Mouse (Mus musculus) layer of hippocampus, adult 9-11 months (tissue): ENCODE data around the gene Apobec3.
"Not testable (repeated sequence)": the region's sequence is repeated elsewhere in the genome, so short reads cannot be mapped to it uniquely, and the experiment has no call there.

Experiments used
- DNase-seq: peaks from one replicate; pipeline ENCODE4 v3.0.0; 2022

Gene Apobec3

GRCm38 (mm10) chr15:79928316-79928715 is 36.9 kb downstream of the Apobec3 start:
- no peak for DNase-seq

- DNase-seq, result no peak
Measured at GRCm38 (mm10) chr15:79928736-79929135, 37.3 kb downstream of the Apobec3 start.

- DNase-seq, result no peak
Measured at GRCm38 (mm10) chr15:79929734-79930133, 38.3 kb downstream of the Apobec3 start.

- DNase-seq, result no peak
Measured at GRCm38 (mm10) chr15:79931496-79932141, 40.2 kb downstream of the Apobec3 start.

- peak; percentile 90 for DNase-seq
Measured at GRCm38 (mm10) chr15:79932323-79932987, 41.0 kb downstream of the Apobec3 start.

GRCm38 (mm10) chr15:79933052-79933669 is 41.7 kb downstream of the Apobec3 start:
- DNase-seq, result no peak

- DNase-seq, result no peak
Measured at GRCm38 (mm10) chr15:79933670-79934514, 42.4 kb downstream of the Apobec3 start.

GRCm38 (mm10) chr15:79934776-79935175 is 43.3 kb downstream of the Apobec3 start:
- DNase-seq, result no peak

- no peak for DNase-seq
Measured at GRCm38 (mm10) chr15:79935654-79936373, 44.4 kb downstream of the Apobec3 start.

GRCm38 (mm10) chr15:79936374-79936751 is 44.9 kb downstream of the Apobec3 start:
- DNase-seq, result no peak

- no peak for DNase-seq
Measured at GRCm38 (mm10) chr15:79939020-79939419, 47.6 kb downstream of the Apobec3 start.

- DNase-seq, result not testable (repeated sequence)
Measured at GRCm38 (mm10) chr15:79939501-79939900, 48.0 kb downstream of the Apobec3 start.

- no peak for DNase-seq
Measured at GRCm38 (mm10) chr15:79939913-79940312, 48.5 kb downstream of the Apobec3 start.

GRCm38 (mm10) chr15:79940932-79941331 is 49.5 kb downstream of the Apobec3 start:
- DNase-seq, result no peak

GRCm38 (mm10) chr15:79942541-79942940 is 51.1 kb downstream of the Apobec3 start:
- no peak for DNase-seq

GRCm38 (mm10) chr15:79943584-79943983 is 52.1 kb downstream of the Apobec3 start:
- DNase-seq, result no peak

- no peak for DNase-seq
Measured at GRCm38 (mm10) chr15:79944948-79945347, 53.5 kb downstream of the Apobec3 start.

- DNase-seq, result peak; percentile 78
Measured at GRCm38 (mm10) chr15:79946022-79946421, 54.6 kb downstream of the Apobec3 start.

- no peak for DNase-seq
Measured at GRCm38 (mm10) chr15:79946790-79947189, 55.3 kb downstream of the Apobec3 start.

- no peak for DNase-seq
Measured at GRCm38 (mm10) chr15:79947681-79948080, 56.2 kb downstream of the Apobec3 start.

- no peak for DNase-seq
Measured at GRCm38 (mm10) chr15:79950250-79951025, 59.0 kb downstream of the Apobec3 start.

- DNase-seq, result no peak
Measured at GRCm38 (mm10) chr15:79951226-79951625, 59.8 kb downstream of the Apobec3 start.
